Comparison of ENCODE assay signal across 8 mouse cellular contexts in the genomic region with DNA sequence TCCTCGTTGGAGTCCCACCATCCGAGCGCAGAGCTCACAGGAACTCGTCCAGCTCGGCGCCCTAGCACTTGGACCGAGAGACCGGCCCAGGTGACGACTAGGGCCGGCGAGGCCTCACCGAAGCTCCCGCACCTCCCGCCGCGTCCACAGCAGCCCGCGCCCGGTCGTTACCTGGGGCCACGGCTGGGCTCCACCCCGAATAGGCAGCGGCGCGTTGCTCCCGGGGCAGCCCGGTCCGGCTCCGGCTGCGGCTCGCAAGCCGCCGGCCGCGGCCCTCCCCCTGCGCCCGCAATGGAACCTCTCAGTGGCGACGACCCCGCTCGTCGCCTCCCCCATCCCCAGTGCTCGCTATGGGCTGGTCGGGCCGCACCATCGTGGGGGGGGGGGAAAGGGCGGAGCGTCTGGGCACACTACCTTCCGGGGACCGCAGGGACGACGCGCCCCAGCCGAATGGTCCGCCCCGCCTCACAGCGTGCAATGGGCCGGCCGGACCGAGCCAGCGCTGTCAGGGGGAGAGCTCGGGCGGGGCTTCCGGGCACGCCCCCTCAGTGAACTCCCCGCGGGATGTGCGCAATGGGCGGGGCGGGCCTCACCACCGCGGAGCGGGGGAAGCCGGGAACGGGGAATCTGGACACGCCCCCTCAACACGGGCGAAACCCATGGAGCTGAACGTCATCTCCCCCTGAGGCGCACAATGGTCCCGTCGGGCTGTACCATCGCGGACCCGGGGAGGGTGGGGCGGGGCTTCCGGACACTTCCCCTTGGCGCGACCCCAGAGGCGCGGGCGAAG. TPM values are rescaled to one million over a fixed set of nuclear protein-coding genes. Genes with fewer than 3 reads are reported as not detected.
DNase-seq lines count a peak whose midpoint lies in the region; ATAC-seq and TF ChIP-seq lines count a peak whose summit lies in the region.

A gene (minus strand): TSS at position 350 of the 790 bp plus-strand sequence.

- ATAC-seq in cerebellum, adult (ENCODE audit: insufficient number of reproducible peaks, low FRiP score, low TSS enrichment), result peak; percentile 86
- peak; percentile 98 for ATAC-seq in forebrain, embryonic 13.5 days
- peak; percentile 95 for ATAC-seq in liver, postnatal 0 days
- ATAC-seq in neural tube, embryonic 14.5 days (ENCODE audit: low read depth), result peak; percentile 97

- no peaks in the 10 kb centered on the region for H3K9me3 ChIP-seq in ES-Bruce4 (replicated peaks; ENCODE audit: control insufficient read depth, insufficient read depth, low read length, poor library complexity, severe bottlenecking)
- H3K9me3 ChIP-seq in forebrain, embryonic 13.5 days (replicated peaks), result no peaks in the 10 kb centered on the region
- no peaks in the 10 kb centered on the region for H3K9me3 ChIP-seq in liver, postnatal 0 days (ENCODE audit: low read length)
- H3K9me3 ChIP-seq in neural tube, embryonic 14.5 days (ENCODE audit: control insufficient read depth, low read length), result no peaks in the 10 kb centered on the region

- peak within 1 kb of the TSS; percentile 88 for H3K27ac ChIP-seq in ES-Bruce4 (ENCODE audit: insufficient read depth, low read length)
- peak within 1 kb of the TSS; percentile 88 for H3K27ac ChIP-seq in forebrain, embryonic 13.5 days
- H3K27ac ChIP-seq in liver, postnatal 0 days (ENCODE audit: low read depth), result peak within 1 kb of the TSS; percentile 98
- peak within 1 kb of the TSS; percentile 93 for H3K27ac ChIP-seq in neural tube, embryonic 14.5 days (ENCODE audit: low read depth, low read length)

- H3K9ac ChIP-seq in ES-Bruce4 (ENCODE audit: low read depth, poor library complexity, severe bottlenecking), result peak within 1 kb of the TSS; percentile 84
- H3K9ac ChIP-seq in forebrain, embryonic 13.5 days, result peak within 1 kb of the TSS; percentile 95
- peak within 1 kb of the TSS; percentile 97 for H3K9ac ChIP-seq in liver, postnatal 0 days (replicated peaks)
- H3K9ac ChIP-seq in neural tube, embryonic 14.5 days (replicated peaks; ENCODE audit: low read depth, low read length), result peak within 1 kb of the TSS; percentile 92

- no peaks in the 10 kb centered on the region for H3K27me3 ChIP-seq in ES-Bruce4 (ENCODE audit: control insufficient read depth, insufficient read depth, low read length, poor library complexity, severe bottlenecking)
- H3K27me3 ChIP-seq in forebrain, embryonic 13.5 days, result no peaks in the 10 kb centered on the region
- H3K27me3 ChIP-seq in liver, postnatal 0 days (ENCODE audit: insufficient read depth, low read length), result no peaks in the 10 kb centered on the region
- H3K27me3 ChIP-seq in neural tube, embryonic 14.5 days (ENCODE audit: control insufficient read depth, insufficient read depth, low read length), result no peaks in the 10 kb centered on the region

- DNase-seq in heart, postnatal 10 days, result peak; percentile 99
- DNase-seq in large intestine, adult 2 months (ENCODE audit: low read depth, low spot score), result no peak
- DNase-seq in liver, postnatal 0 days, result peak; percentile 99
- peak; percentile 99 for DNase-seq in testis, postnatal 10 days (ENCODE audit: low spot score)

- peak within 1 kb of the TSS; percentile 97 for H3K4me2 ChIP-seq in forebrain, embryonic 13.5 days
- peak within 1 kb of the TSS; percentile 80 for H3K4me2 ChIP-seq in liver, postnatal 0 days (ENCODE audit: low read depth, low read length)
- peak within 1 kb of the TSS; percentile 95 for H3K4me2 ChIP-seq in neural tube, embryonic 14.5 days (ENCODE audit: low read depth, low read length)

- no peak for TF ChIP-seq CTCF in ES-Bruce4 (IDR thresholded peaks at IDR 0.05; ENCODE audit: low read depth, low read length)
- no peak for TF ChIP-seq CTCF in liver, postnatal 0 days (IDR thresholded peaks at IDR 0.05; ENCODE audit: low read depth)

- no peak for TF ChIP-seq POLR2A in ES-Bruce4 (IDR thresholded peaks at IDR 0.05; ENCODE audit: insufficient read depth, low read length)

- no peak for TF ChIP-seq EP300 in ES-Bruce4 (IDR thresholded peaks at IDR 0.05; ENCODE audit: insufficient read depth, low read depth, low read length)
- peak; percentile 84; the same call in 1 of the 2 replicates for TF ChIP-seq EP300 in liver, postnatal 0 days (IDR thresholded peaks at IDR 0.05; ENCODE audit: low read depth)

- H3K36me3 ChIP-seq in ES-Bruce4 (ENCODE audit: control insufficient read depth, insufficient read depth, low read length, poor library complexity, severe bottlenecking), result no peaks in the 10 kb centered on the region
- no peaks in the 10 kb centered on the region for H3K36me3 ChIP-seq in forebrain, embryonic 13.5 days (ENCODE audit: poor library complexity, severe bottlenecking)
- no peaks in the 10 kb centered on the region for H3K36me3 ChIP-seq in liver, postnatal 0 days (replicated peaks; ENCODE audit: insufficient read depth, low read length)
- no peaks in the 10 kb centered on the region for H3K36me3 ChIP-seq in neural tube, embryonic 14.5 days (ENCODE audit: control insufficient read depth, insufficient read depth, low read length)

- H3K4me3 ChIP-seq in ES-Bruce4 (ENCODE audit: low read depth, low read length), result peak within 1 kb of the TSS; percentile 88
- peak within 1 kb of the TSS; percentile 100 for H3K4me3 ChIP-seq in forebrain, embryonic 13.5 days
- peak within 1 kb of the TSS; percentile 97 for H3K4me3 ChIP-seq in liver, postnatal 0 days (ENCODE audit: low read depth, low read length)
- peak within 1 kb of the TSS; percentile 95 for H3K4me3 ChIP-seq in neural tube, embryonic 14.5 days (ENCODE audit: low read depth, low read length)

- intact Hi-C loops in heart, postnatal 10 days (cut with DNase I), result no loop called here

- peaks cover 4% of the 10 kb centered on the region for H3K4me1 ChIP-seq in ES-Bruce4 (ENCODE audit: control insufficient read depth, insufficient read depth, low read length)
- peaks cover 37% of the 10 kb centered on the region for H3K4me1 ChIP-seq in forebrain, embryonic 13.5 days
- H3K4me1 ChIP-seq in liver, postnatal 0 days (ENCODE audit: insufficient read depth), result peaks cover 30% of the 10 kb centered on the region
- peaks cover 16% of the 10 kb centered on the region for H3K4me1 ChIP-seq in neural tube, embryonic 14.5 days (ENCODE audit: control insufficient read depth, insufficient read depth, low read length)

- WGBS in forebrain, embryonic 13.5 days, result 0% methylated on average over 63 of the region's 92 CpGs
- under 1% methylated on average over 88 of the region's 92 CpGs for WGBS in large intestine, adult 2 months
- WGBS in liver, postnatal 0 days (ENCODE audit: insufficient replicate concordance), result under 1% methylated on average over 81 of the region's 92 CpGs
- WGBS in neural tube, embryonic 14.5 days, result under 1% methylated on average over 62 of the region's 92 CpGs

RNA-seq across cellular contexts. Expression of the gene that starts here (rescaled TPM):
- 153 and 171 TPM in 2 replicates for polyA plus RNA-seq in ES-Bruce4 (2011; ENCODE audit: insufficient read depth, insufficient read length, low read depth, missing spikeins)
- 98.6 and 98.8 TPM in 2 replicates for polyA plus RNA-seq in forebrain, embryonic 13.5 days (2015; fragmentation: Nextera tagmentation; extraction: Ambion mirVana)
- total RNA-seq in heart, postnatal 10 days (2021), result 10 to 100 TPM; 61.2 to 62.2 TPM
- 91.2 and 122 TPM in 2 replicates for polyA plus RNA-seq in large intestine, adult 2 months (2012; rRNA removed)
- 26.2 and 28.2 TPM in 2 replicates for polyA plus RNA-seq in liver, postnatal 0 days (2015; fragmentation: Nextera tagmentation; extraction: Ambion mirVana)
- 78.5 and 88.3 TPM in 2 replicates for polyA plus RNA-seq in neural tube, embryonic 14.5 days (2014; fragmentation: Nextera tagmentation; extraction: Ambion mirVana)
